Mouse (Mus musculus) left cerebral cortex, adult 9 months (tissue): ENCODE measurements around the gene Ankrd11.
"Not testable (repeated sequence)": the region's sequence is repeated elsewhere in the genome, so short reads cannot be mapped to it uniquely, and the experiment has no call there.

Experiments used
- DNase-seq, 2 experiments: peaks; one replicate each; pipeline ENCODE4 v3.0.0; 2022; ENCODE audit warnings: low spot score in 2 of 2

The Ankrd11 gene

DNA sequence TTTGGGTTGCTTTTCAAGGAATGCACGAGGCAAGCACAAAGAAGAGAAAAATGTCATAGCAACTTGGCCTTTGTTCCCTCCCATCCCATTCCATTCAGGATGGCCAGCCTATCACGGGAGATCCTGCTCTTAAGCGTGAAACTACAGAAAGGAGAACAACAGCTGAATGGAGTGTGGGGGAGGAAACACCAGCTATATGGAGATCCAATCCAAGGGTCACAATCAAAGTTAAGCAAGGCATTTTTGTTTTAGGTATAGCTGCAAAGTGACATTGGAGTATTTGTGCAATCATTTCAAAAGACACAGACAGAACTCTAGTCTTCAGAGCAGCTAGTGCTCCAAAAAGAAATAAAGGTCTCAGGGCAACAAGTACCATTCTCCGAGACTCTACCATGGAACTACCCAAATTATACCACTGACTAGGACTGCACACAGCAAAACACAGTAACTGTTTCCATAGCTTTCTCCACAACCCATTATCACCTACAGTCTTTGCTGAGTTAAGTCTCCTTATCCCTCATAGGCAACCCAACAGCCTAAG, 1.9 kb downstream of the Ankrd11 start:
- DNase-seq, result no peak

DNA sequence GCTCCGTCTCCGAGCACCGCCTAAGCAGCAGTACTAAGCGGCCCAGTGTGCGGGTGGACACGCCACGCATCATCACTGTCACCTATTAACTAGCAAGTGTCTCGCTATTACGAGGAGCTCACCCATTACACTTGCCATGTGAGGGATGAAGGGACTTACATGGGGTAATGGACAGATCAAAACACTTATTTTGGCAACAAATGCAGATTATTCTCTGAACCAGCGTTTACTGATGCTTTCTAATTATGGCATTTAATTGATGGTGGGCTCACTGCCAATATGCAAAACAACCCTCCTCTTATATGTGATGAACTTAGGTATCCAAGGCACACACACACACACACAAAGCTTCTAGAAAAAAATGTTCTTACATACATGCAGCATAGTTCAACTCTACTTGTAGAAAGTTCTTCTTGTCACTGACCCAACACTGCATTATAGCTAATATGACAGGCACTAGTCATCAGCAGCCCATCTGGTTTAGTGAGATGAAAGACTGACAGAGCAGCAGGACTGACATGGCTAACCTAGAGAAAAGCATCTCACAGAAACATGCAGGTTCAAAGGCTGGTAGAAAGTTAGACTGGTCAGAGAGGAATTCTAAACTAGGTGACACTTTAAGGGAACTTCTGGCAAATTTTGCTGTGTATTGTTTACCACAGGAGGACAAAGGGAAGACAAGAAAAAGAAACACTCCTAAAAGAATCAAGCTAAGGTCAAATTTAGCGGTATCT, 2.5 kb downstream of the Ankrd11 start:
- no peak for DNase-seq

- DNase-seq, result no peak
Measured at GRCm38 (mm10) chr8:123038351-123038750, 3.7 kb downstream of the Ankrd11 start.

- DNase-seq, result no peak
Measured at GRCm38 (mm10) chr8:123037487-123037886, 4.6 kb downstream of the Ankrd11 start.

DNA sequence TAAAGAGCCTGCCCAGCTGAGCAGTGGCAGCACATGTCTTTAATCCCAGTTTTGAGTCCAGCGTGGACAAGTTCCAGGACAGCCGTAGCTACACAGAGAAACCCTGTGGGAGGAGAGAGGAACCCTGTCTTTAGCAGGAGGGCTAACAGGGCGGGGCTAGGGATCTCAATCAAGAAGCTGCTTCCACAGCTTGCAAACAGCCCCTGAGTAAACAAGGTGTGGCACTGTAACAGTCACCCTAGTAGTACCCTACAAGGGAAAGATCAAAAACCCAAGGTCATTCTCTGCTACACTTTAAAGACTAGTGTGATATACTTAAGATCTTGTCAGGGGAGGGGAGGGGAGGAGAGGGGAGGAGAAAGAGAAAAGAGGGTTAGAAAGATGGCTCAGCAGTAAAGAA, 5.1 kb downstream of the Ankrd11 start:
- DNase-seq, result no peak

GRCm38 (mm10) chr8:123034171-123034570, 7.9 kb downstream of the Ankrd11 start:
- no peak for DNase-seq

GRCm38 (mm10) chr8:123033431-123033830, 8.6 kb downstream of the Ankrd11 start:
- no peak for DNase-seq

GRCm38 (mm10) chr8:123032730-123033129, 9.3 kb downstream of the Ankrd11 start:
- no peak for DNase-seq

- no peak for DNase-seq
Measured at GRCm38 (mm10) chr8:123031321-123031978, 10.6 kb downstream of the Ankrd11 start.

GRCm38 (mm10) chr8:123030091-123030490, 12.0 kb downstream of the Ankrd11 start:
- not testable (repeated sequence) for DNase-seq

- no peak for DNase-seq
Measured at GRCm38 (mm10) chr8:123027786-123028185, 14.3 kb downstream of the Ankrd11 start.

DNA sequence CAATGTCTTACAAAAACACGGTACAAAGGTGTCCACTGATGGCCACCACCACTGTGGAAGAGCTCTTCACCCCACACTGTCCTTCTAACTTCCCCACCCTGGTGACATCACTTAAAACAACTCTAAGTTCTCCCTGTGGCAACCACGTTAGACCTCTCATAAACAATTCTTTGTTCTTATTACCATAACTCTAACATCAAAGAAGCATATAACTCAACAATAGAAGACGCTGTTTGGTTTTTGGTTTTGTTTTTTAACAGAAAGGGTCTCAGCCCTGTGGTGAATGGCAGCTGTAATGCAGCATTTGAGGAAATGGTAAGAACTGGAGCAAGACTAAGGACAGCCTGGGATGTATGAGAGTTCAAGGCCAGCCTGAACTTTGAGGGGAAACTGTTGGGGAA, 16.1 kb downstream of the Ankrd11 start:
- DNase-seq, result no peak

DNA sequence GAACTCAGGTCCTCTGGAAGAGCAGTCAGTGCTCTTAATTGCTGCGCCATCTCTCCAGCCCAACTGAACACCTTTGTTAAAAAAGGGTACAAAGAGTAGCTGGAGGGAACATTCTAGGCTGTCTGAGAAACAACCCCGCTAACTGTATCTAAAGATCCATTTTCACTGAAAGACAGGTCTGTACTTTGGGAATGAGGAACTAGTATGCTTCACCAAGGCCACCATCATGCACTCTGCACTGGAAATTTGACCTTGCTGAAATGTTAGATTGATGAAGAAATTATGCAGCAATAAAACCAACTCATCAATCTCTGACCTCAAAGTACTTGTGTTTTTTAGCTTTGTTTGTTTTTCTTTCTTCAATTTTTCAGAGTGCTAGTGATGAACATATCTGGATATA, 17.9 kb downstream of the Ankrd11 start:
- DNase-seq, result no peak

- no peak for DNase-seq
Measured at GRCm38 (mm10) chr8:123022727-123023126, 19.4 kb downstream of the Ankrd11 start.

GRCm38 (mm10) chr8:123021259-123021658, 20.8 kb downstream of the Ankrd11 start:
- DNase-seq, result no peak

GRCm38 (mm10) chr8:123020859-123021258, 21.2 kb downstream of the Ankrd11 start:
- no peak for DNase-seq

- DNase-seq, result no peak
Measured at GRCm38 (mm10) chr8:123020084-123020483, 22.0 kb downstream of the Ankrd11 start.

DNA sequence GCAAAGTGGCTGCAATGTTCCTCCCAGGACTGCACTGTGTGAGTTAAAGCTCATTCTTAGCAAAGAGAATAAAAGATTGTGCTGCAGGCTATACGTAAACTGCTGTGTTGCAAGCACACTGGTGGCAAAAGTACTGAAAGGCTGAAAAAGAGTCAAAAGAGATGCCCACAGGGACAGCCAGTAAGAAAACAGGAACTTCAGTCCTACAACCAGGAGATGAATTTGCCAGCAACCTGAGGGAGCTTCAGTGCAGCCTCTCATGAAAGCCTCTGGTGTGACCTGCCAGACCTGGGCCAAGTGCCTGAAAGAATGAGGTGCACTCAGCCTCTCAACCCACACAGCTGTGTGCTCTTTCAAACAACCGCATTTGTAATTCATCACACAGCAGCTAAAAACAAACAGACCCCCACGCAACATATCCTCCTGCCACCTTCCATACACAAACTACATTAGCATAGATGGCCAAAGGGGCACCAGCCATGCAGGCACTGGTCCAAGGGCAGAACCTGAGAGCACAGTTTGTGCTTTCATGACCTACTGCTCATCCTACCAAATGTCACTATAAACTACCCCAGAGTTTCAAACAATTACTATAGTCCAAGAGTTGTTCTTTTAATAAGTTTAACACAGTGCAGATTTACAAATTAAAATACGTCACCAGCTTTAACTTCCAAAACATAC, 23.5 kb downstream of the Ankrd11 start:
- DNase-seq, result no peak

DNA sequence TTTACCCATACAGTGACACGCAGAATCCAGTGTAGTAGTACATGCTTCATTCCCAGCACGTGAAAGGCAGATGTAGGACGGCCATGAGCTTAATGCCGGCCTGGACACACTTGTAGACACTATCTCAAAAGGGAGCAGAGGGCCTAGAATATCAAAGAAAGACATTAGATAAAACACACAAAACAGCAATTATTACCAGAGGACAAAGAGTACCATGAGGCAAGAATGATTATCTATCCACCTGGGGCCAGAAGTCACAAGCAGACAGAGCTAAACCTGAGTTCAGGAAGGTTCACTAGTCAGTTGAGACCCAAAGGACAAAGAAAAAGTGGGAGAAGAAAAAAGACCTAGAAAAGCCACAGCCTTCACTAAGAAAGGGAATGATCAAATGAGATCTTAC, 24.9 kb downstream of the Ankrd11 start:
- no peak for DNase-seq

DNA sequence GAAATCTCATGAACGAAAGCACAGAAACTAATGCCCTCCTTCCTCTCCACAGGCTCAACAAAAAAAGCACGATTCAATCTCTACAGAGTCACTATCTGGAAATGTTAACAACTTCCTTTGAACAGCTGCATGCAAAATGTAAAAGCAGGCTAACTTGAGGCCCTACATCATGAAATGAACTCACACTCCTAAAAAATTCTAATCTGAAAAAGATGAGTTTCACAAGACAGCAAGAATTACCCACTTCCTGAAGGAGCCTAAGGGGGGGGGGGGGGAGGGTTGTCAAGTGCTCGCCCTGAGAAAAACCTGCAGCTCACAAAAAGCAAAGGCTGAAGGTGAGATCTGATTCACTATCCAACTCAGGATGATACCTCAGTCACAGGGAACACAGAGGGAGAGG, 27.0 kb downstream of the Ankrd11 start:
- no peak for DNase-seq

- peak in 1 of 2 experiments; percentile 22 for DNase-seq
Measured at GRCm38 (mm10) chr8:123014429-123014828, 27.6 kb downstream of the Ankrd11 start.

- no peak for DNase-seq
Measured at GRCm38 (mm10) chr8:123011321-123011720, 30.8 kb downstream of the Ankrd11 start.

DNA sequence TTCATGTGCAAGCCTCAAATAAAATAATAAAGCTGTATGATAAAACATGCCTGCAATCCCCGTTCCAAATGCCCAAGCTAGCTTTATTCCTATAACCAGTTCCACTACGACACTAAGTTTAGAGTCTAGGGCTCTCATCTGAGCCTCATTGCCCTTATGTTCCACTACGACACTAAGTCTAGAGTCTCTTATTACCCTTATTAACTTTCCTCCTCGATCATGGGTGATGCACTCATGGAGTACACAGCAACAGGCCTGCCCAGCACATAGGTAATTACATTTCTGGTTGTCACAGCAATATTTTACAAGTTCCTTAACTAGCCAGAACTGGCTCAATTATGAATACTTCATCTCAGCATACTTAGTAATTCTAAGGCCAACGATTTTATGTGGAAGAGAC, 36.3 kb downstream of the Ankrd11 start:
- no peak for DNase-seq
